Mouse (Mus musculus) MEL (cell line): ENCODE measurements at regions not wholly inside any gene's neighbourhood (a gene's known extent, or its start where the extent isn't known, plus 50 kb on each side); places are given as distances from the start of the nearest gene placed in this dataset.

Experiments
- DNase-seq: peaks from one replicate; pipeline ENCODE4 v3.0.0; 2011; ENCODE audit warnings: low read depth, low spot score
- H3K27ac ChIP-seq: 2 replicates; pipeline ENCODE4 v1.5.1; 2012; ENCODE audit warnings: low read depth, mild to moderate bottlenecking, control low read depth, low read length, moderate library complexity; ENCODE audit not compliant: control insufficient read depth
- H3K27me3 ChIP-seq, 2 experiments: fragments of 150-350 bp in 1 of 2; sonication (generic) in 1 of 2; 2 replicates each; pipeline ENCODE4 v1.6.1; 2012; ENCODE audit warnings: low read length in 2 of 2, mild to moderate bottlenecking in 2 of 2, improper control_type of control experiment in 1 of 2, moderate library complexity in 1 of 2; ENCODE audit not compliant: insufficient read depth in 2 of 2, control insufficient read depth in 1 of 2
- H3K36me3 ChIP-seq, 2 experiments: 2 replicates each; pipeline ENCODE4 v1.6.1; 2012 to 2014; ENCODE audit warnings: low read length in 2 of 2, improper control_type of control experiment in 1 of 2, inconsistent platforms in 1 of 2, mild to moderate bottlenecking in 1 of 2; ENCODE audit not compliant: insufficient read depth in 2 of 2, control insufficient read depth in 1 of 2
- H3K4me1 ChIP-seq, 2 experiments: fragments of 150-350 bp in 1 of 2; sonication (generic) in 1 of 2; 2 replicates each; pipeline ENCODE4 v1.6.1; 2012; ENCODE audit warnings: low read length in 2 of 2, improper control_type of control experiment in 1 of 2, mild to moderate bottlenecking in 1 of 2; ENCODE audit not compliant: insufficient read depth in 2 of 2, control insufficient read depth in 1 of 2
- H3K4me3 ChIP-seq, 2 experiments: fragments of 150-350 bp in 1 of 2; sonication (generic) in 1 of 2; 2 replicates each; pipeline ENCODE4 v1.5.1; 2012; ENCODE audit warnings: low read depth in 2 of 2, low read length in 2 of 2, mild to moderate bottlenecking in 2 of 2, moderate library complexity in 2 of 2, control low read depth in 1 of 2, improper control_type of control experiment in 1 of 2; ENCODE audit not compliant: control insufficient read depth in 1 of 2, insufficient read depth in 1 of 2
- H3K79me2 ChIP-seq: 2 replicates; pipeline ENCODE4 v1.6.1; 2012; ENCODE audit warnings: mild to moderate bottlenecking, low read length, moderate library complexity; ENCODE audit not compliant: control insufficient read depth, poor library complexity, insufficient read depth
- H3K9ac ChIP-seq: 2 replicates; pipeline ENCODE4 v1.6.1; 2012; ENCODE audit warnings: low read depth, mild to moderate bottlenecking, control low read depth, low read length, moderate library complexity; ENCODE audit not compliant: control insufficient read depth, poor library complexity, severe bottlenecking
- H3K9me3 ChIP-seq: fragments of 150-350 bp; sonication (generic); replicated peaks from 2 replicates; pipeline ENCODE4 v1.6.1; 2012; ENCODE audit warnings: mild to moderate bottlenecking, low read length, improper control_type of control experiment, moderate library complexity; ENCODE audit not compliant: insufficient read depth
- BHLHE40 ChIP-seq: IDR thresholded peaks from 2 replicates; pipeline ENCODE4 v1.6.1; 2012; ENCODE audit warnings: low read depth, mild to moderate bottlenecking, inconsistent platforms, low read length, improper control_type of control experiment, borderline replicate concordance
- CHD2 ChIP-seq: IDR thresholded peaks from 2 replicates; pipeline ENCODE4 v1.6.1; 2011; ENCODE audit warnings: low read length, improper control_type of control experiment
- ELF1 ChIP-seq: IDR thresholded peaks from 2 replicates; pipeline ENCODE4 v1.6.1; 2014; ENCODE audit warnings: low read depth, mild to moderate bottlenecking, inconsistent platforms, low read length, improper control_type of control experiment, moderate library complexity
- EP300 ChIP-seq, 2 experiments: IDR thresholded peaks; 2 replicates each; pipeline ENCODE4 v1.6.1; 2011; ENCODE audit warnings: improper control_type of control experiment in 2 of 2, low read length in 2 of 2, low read depth in 1 of 2, mild to moderate bottlenecking in 1 of 2
- GABPA ChIP-seq: IDR thresholded peaks from 2 replicates; pipeline ENCODE4 v1.6.1; 2012; ENCODE audit warnings: low read depth, mild to moderate bottlenecking, inconsistent platforms, low read length, improper control_type of control experiment, moderate library complexity
- JUND ChIP-seq: IDR thresholded peaks from 2 replicates; pipeline ENCODE4 v1.6.1; 2011; ENCODE audit warnings: low read depth, mild to moderate bottlenecking, improper control_type of control experiment, low read length
- NRF1 ChIP-seq: IDR thresholded peaks from 2 replicates; pipeline ENCODE4 v1.6.1; 2014; ENCODE audit warnings: low read depth, mild to moderate bottlenecking, inconsistent platforms, low read length, improper control_type of control experiment, moderate library complexity; ENCODE audit not compliant: poor library complexity, insufficient read depth, severe bottlenecking
- POLR2AphosphoS2 ChIP-seq: IDR thresholded peaks from 2 replicates; pipeline ENCODE4 v1.6.1; 2011; ENCODE audit warnings: low read length, improper control_type of control experiment
- POLR2AphosphoS5 ChIP-seq: IDR thresholded peaks from 2 replicates; pipeline ENCODE4 v1.6.1; 2012; ENCODE audit warnings: low read depth, borderline replicate concordance, mild to moderate bottlenecking, inconsistent platforms, low read length, moderate library complexity, mixed read lengths
- TBP ChIP-seq: IDR thresholded peaks from 2 replicates; pipeline ENCODE4 v1.8.0; 2011; ENCODE audit warnings: low read depth, low read length, improper control_type of control experiment
- UBTF ChIP-seq: IDR thresholded peaks from 2 replicates; pipeline ENCODE4 v1.6.1; 2012; ENCODE audit warnings: low read depth, mild to moderate bottlenecking, inconsistent platforms, low read length, improper control_type of control experiment, moderate library complexity, borderline replicate concordance; ENCODE audit not compliant: insufficient read depth

DNA sequence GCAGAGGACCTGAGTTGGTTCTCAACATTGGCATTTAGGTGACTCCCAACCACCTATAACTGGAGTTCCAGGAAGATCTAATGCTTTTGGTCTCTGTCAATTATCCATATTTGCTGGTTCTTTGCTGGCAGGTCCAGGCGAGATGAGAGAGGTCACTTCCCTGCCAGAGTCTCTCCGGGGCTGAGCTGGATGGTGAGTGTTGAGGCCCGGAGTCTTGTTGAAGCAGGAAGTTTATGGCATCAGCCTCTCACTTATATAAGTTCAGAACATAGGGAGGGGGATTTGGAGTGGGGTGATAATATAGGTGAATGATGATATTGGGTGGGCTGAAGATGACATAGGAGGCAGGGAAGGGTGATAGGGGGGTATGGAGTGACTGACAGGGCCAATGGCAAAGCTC is 246.3 kb upstream of the Il12b start:
- H3K36me3 ChIP-seq = no peaks in the 10 kb centered on the region
- H3K9ac ChIP-seq = no peak overlapping the region
- H3K4me1 ChIP-seq = no peaks in the 10 kb centered on the region
- no peaks in the 10 kb centered on the region for H3K27me3 ChIP-seq
- no peak overlapping the region for H3K27ac ChIP-seq
- H3K4me3 ChIP-seq = no peak overlapping the region
- no peaks in the 10 kb centered on the region for H3K9me3 ChIP-seq
- TF ChIP-seq ELF1 (no peak), EP300 (IDR thresholded peaks at IDR 0.05; ENCODE audit: low read depth in 1 of 2, low read length in 2 of 2) (no peak), TBP (no peak), BHLHE40 (no peak), CHD2 (no peak)
- H3K79me2 ChIP-seq = no peaks in the 10 kb centered on the region
- no peak for DNase-seq

DNA sequence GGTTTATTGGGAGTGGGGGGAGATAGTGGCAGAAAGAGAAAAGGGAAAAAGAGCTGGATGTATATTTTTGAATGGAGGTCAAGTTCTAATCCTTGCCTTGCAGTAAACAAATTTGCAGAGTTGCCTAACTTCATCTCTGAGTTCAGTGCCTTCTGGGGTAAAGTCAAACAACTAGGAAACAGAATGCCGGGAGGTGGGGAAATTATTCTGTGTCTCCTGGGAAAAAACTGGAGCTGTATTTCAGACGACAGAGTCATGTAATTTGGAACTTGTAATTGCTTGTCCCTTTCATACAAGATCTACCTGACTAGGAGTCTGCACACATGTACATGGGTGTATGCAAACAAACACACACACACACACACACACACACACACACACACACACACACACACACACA is 244.3 kb upstream of the Il12b start:
- TF ChIP-seq POLR2AphosphoS2 (no peak), UBTF (no peak), JUND (no peak)
- TF ChIP-seq, all 39 proteins: peak for 0
- Histone ChIP-seq H3K79me2 (no peaks in the 10 kb centered on the region), H3K36me3 (no peaks in the 10 kb centered on the region), H3K4me1 (no peaks in the 10 kb centered on the region), H3K27ac (no peak overlapping the region), H3K9ac (no peak overlapping the region), H3K4me3 (no peak overlapping the region), H3K9me3 (no peaks in the 10 kb centered on the region), H3K27me3 (no peaks in the 10 kb centered on the region)
- no peak for DNase-seq

DNA sequence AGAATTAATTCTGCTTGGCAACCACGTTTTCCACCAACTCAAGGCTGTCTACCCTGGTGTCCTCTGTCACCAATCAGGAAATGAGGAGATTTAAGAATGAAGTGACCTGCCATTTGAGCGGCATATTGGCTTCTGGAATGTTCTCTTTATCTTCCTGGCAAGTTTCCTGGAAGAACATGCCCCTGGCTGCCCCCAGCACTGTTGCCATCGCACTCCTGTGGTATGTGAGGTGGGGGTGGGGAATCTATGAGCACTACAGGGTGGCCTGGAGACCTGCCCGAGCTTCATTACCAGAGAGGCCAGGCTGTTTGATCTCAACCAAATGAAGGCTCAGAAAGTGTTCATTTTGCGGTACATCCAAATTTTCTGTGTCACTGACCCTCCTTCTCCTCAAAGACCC is 243.8 kb upstream of the Il12b start:
- H3K27ac ChIP-seq = no peak overlapping the region
- no peaks in the 10 kb centered on the region for H3K27me3 ChIP-seq
- H3K9me3 ChIP-seq = no peaks in the 10 kb centered on the region
- TF ChIP-seq POLR2AphosphoS5 = no peak
- TF ChIP-seq TBP = no peak
- TF ChIP-seq NRF1 = no peak
- TF ChIP-seq GABPA = no peak
- no peak for DNase-seq
- no peak overlapping the region for H3K4me3 ChIP-seq
- H3K36me3 ChIP-seq = no peaks in the 10 kb centered on the region
- no peaks in the 10 kb centered on the region for H3K79me2 ChIP-seq
- H3K4me1 ChIP-seq = no peaks in the 10 kb centered on the region
- no peak overlapping the region for H3K9ac ChIP-seq
